Mouse (Mus musculus): ENCODE results near the gene Hip1. TPM values are rescaled to one million over a fixed set of nuclear protein-coding genes. Genes with fewer than 3 reads are reported as not detected.

Gene Hip1
- polyA plus RNA-seq, 1 experiment from 2014 or later, result 33.7 TPM

DNA sequence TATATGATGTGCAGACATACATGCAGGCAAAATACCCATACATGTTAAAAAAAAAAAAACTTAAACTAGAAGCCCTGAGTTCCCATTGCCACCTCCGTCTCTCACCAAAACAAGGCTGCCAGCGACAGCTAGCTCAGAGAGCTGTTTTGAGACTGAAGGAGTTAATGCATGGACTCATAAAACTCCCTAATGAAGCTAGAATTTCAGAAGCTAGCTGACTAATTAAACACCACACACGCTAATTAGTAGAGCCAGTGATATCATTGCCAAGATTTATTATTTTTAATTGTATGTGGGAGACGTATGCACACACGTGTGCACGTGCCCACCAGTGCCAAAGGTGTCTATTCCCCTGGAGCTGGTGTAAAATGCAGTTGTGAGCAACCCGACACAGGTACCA, 42.0 kb downstream of the Hip1 start:
- Histone ChIP-seq H3K36me3 (no peaks in the 10 kb centered on the region), H3K27ac (no peak overlapping the region), H3K9ac (no peak overlapping the region), H3K4me1 (peaks cover 8% of the 10 kb centered on the region), H3K4me3 (no peak overlapping the region), H3K27me3 (no peaks in the 10 kb centered on the region), H3K4me2 (no peak overlapping the region), H3K9me3 (no peaks in the 10 kb centered on the region)
- 84% methylated on average over 7 of the region's 7 CpGs for WGBS
- no peak for ATAC-seq (ENCODE audit: borderline replicate concordance, extremely low read depth, low FRiP score, low TSS enrichment)

- H3K9me3 ChIP-seq, result no peaks in the 10 kb centered on the region
- WGBS, result 84% methylated on average over 8 of the region's 8 CpGs
- H3K27me3 ChIP-seq, result no peaks in the 10 kb centered on the region
- no peak overlapping the region for H3K9ac ChIP-seq
- no peak overlapping the region for H3K27ac ChIP-seq
- H3K36me3 ChIP-seq, result no peaks in the 10 kb centered on the region
- H3K4me2 ChIP-seq, result no peak overlapping the region
- H3K4me3 ChIP-seq, result no peak overlapping the region
- no peaks in the 10 kb centered on the region for H3K4me1 ChIP-seq
- ATAC-seq (ENCODE audit: borderline replicate concordance, extremely low read depth, low FRiP score, low TSS enrichment), result no peak
These were observed 42.9 kb downstream of the Hip1 start for GRCm38 (mm10) chr5:135502027-135502426.

- H3K4me3 ChIP-seq, result no peak overlapping the region
- no peaks in the 10 kb centered on the region for H3K36me3 ChIP-seq
- no peak overlapping the region for H3K27ac ChIP-seq
- no peak overlapping the region for H3K4me2 ChIP-seq
- no peak for ATAC-seq (ENCODE audit: borderline replicate concordance, extremely low read depth, low FRiP score, low TSS enrichment)
- H3K4me1 ChIP-seq, result no peaks in the 10 kb centered on the region
- H3K27me3 ChIP-seq, result no peaks in the 10 kb centered on the region
- no peaks in the 10 kb centered on the region for H3K9me3 ChIP-seq
- no peak overlapping the region for H3K9ac ChIP-seq
- 65% methylated on average over 3 of the region's 3 CpGs for WGBS
These were observed 46.0 kb downstream of the Hip1 start for GRCm38 (mm10) chr5:135498914-135499313.

DNA sequence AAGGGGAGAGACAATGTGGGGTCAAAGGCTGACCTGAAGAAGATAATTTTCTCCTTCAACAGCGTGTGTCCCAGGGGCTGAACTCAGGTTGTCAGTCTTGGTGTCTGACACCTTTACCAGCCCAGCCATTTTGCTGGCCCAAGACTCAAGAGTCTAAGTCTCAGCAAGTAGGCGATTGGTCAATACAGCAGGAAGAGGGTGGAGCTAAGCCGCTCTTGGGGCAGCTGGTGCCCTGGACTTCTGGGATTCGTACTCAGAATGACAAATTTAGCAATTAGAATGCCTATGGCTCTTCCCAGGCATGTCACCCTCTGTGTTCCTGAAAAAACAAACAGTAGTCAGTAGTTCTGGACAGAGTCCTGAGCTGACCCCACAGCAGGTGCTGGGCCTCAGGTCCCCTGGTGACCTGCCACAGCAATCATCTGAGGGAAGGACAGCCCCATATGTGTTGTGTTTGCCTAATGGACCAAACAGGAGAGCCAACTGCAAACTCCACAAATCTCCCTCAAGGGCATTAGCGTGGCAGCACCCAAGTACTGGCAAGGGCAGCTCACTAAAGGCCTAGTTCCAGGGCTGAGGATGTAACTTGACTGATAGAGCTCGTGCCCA, 47.5 kb downstream of the Hip1 start:
- H3K4me3 ChIP-seq, result no peak overlapping the region
- H3K4me2 ChIP-seq, result no peak overlapping the region
- H3K36me3 ChIP-seq, result no peaks in the 10 kb centered on the region
- H3K27ac ChIP-seq, result no peak overlapping the region
- no peaks in the 10 kb centered on the region for H3K9me3 ChIP-seq
- H3K27me3 ChIP-seq, result no peaks in the 10 kb centered on the region
- no peak for ATAC-seq (ENCODE audit: borderline replicate concordance, extremely low read depth, low FRiP score, low TSS enrichment)
- H3K4me1 ChIP-seq, result no peaks in the 10 kb centered on the region
- WGBS, result 60% methylated on average over 6 of the region's 6 CpGs
- H3K9ac ChIP-seq, result no peak overlapping the region

DNA sequence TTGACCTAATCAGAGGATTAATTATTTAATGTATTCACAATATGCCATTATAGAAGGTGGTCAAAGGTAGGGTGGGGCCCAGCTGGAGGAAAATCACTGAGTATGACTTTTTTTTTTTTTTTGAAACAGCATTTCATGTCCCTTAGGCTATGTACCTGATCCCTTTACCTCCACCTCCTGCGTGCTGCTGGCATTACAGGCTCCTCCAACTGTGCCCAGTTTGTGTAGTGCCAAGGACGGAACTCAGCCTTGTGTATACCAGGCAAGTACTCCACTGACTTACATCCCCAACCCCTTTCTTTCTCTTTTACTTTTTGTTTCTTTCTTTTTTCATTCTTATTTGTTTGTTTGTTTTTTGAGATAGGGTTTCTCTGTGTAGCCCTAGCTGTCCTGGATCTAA, 48.4 kb downstream of the Hip1 start:
- no peak overlapping the region for H3K4me3 ChIP-seq
- no peaks in the 10 kb centered on the region for H3K9me3 ChIP-seq
- no peak overlapping the region for H3K9ac ChIP-seq
- no peaks in the 10 kb centered on the region for H3K27me3 ChIP-seq
- H3K36me3 ChIP-seq, result no peaks in the 10 kb centered on the region
- no peak for ATAC-seq (ENCODE audit: borderline replicate concordance, extremely low read depth, low FRiP score, low TSS enrichment)
- H3K4me2 ChIP-seq, result no peak overlapping the region
- no peaks in the 10 kb centered on the region for H3K4me1 ChIP-seq
- no peak overlapping the region for H3K27ac ChIP-seq
- WGBS, result 84% methylated on average over 2 of the region's 2 CpGs

GRCm38 (mm10) chr5:135495471-135495870, 49.4 kb downstream of the Hip1 start:
- no peak overlapping the region for H3K4me2 ChIP-seq
- H3K4me1 ChIP-seq, result no peaks in the 10 kb centered on the region
- H3K4me3 ChIP-seq, result no peak overlapping the region
- ATAC-seq (ENCODE audit: borderline replicate concordance, extremely low read depth, low FRiP score, low TSS enrichment), result no peak
- no peak overlapping the region for H3K27ac ChIP-seq
- no peaks in the 10 kb centered on the region for H3K27me3 ChIP-seq
- H3K9me3 ChIP-seq, result no peaks in the 10 kb centered on the region
- 84% methylated on average over 8 of the region's 8 CpGs for WGBS
- H3K36me3 ChIP-seq, result no peaks in the 10 kb centered on the region
- H3K9ac ChIP-seq, result no peak overlapping the region

DNA sequence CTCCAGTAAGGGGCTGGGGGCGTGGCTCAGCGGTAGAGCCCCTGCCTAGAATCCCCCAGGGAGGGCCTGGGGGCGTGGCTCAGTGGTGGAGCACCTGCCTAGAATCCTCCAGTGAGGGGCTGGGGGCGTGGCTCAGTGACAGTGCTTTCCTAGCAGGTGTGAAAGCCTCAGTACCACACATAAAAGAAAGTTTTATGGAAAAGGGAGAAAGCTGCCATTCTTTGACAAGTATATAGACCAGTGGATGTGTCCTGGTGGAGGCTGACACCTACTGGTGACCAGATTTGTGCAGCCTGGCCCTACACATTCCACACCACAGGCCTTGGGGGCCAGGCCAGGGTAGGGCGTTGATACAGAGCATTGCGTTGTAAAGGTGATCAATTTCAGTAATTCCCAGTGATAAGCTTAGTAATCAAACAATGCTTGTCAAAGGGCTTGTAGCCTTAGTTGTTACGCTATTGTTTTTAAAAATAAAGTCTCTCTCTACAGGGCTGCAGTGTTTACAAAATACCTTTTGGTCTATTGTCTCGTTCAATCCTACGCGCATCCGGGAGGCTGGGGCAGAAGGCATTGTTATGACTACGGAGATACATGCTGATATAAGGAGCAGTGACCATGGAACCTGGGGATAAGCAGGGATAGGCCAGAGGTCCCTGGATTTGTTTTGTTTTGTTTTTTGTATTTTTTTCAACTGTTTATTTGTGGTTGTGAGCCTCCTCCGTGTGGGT, 50.6 kb downstream of the Hip1 start:
- H3K36me3 ChIP-seq, result no peaks in the 10 kb centered on the region
- no peaks in the 10 kb centered on the region for H3K9me3 ChIP-seq
- H3K4me3 ChIP-seq, result no peak overlapping the region
- WGBS, result 76% methylated on average over 13 of the region's 13 CpGs
- no peaks in the 10 kb centered on the region for H3K27me3 ChIP-seq
- peak; percentile 60; the same call in 1 of the 2 replicates for ATAC-seq (ENCODE audit: borderline replicate concordance, extremely low read depth, low FRiP score, low TSS enrichment)
- H3K4me1 ChIP-seq, result peaks cover 8% of the 10 kb centered on the region; the same call in 1 of the 2 replicates
- H3K27ac ChIP-seq, result no peak overlapping the region
- no peak overlapping the region for H3K9ac ChIP-seq
- no peak overlapping the region for H3K4me2 ChIP-seq

- H3K4me3 ChIP-seq, result no peak overlapping the region
These were observed 51.8 kb downstream of the Hip1 start for GRCm38 (mm10) chr5:135493095-135493494.

DNA sequence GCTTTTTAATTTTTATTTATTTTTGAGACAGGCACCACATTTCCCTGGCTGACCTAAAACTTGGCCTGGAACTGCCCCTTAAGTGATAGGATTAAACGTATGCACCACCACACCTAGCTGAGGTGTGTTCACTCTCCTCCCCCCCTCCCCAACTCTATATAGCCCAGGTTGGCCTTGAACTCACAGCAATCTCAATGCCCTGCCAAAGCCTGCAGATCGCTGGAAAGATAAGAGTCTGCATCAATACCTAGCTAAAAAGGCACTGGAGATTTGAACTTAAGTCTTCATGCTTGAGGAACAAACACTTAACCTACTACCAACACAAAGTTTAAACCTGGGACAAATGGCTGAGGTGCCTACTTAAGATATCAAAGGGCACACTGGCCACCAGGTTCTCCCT, 52.8 kb downstream of the Hip1 start:
- no peaks in the 10 kb centered on the region for H3K9me3 ChIP-seq
- H3K4me3 ChIP-seq, result no peak overlapping the region
- H3K36me3 ChIP-seq, result no peaks in the 10 kb centered on the region
- H3K9ac ChIP-seq, result no peak overlapping the region
- H3K4me2 ChIP-seq, result no peak overlapping the region
- H3K27me3 ChIP-seq, result no peaks in the 10 kb centered on the region
- peaks cover 22% of the 10 kb centered on the region for H3K4me1 ChIP-seq
- H3K27ac ChIP-seq, result no peak overlapping the region
- no peak for ATAC-seq (ENCODE audit: borderline replicate concordance, extremely low read depth, low FRiP score, low TSS enrichment)
- 85% methylated on average over 2 of the region's 2 CpGs for WGBS

More at GRCm38 (mm10) chr5:135493095-135493494, 51.8 kb downstream of the Hip1 start:
- Histone ChIP-seq H3K9me3 (no peaks in the 10 kb centered on the region), H3K36me3 (no peaks in the 10 kb centered on the region), H3K27me3 (no peaks in the 10 kb centered on the region), H3K27ac (no peak overlapping the region), H3K4me2 (no peak overlapping the region), H3K4me1 (peaks cover 13% of the 10 kb centered on the region), H3K9ac (no peak overlapping the region)
- ATAC-seq (ENCODE audit: borderline replicate concordance, extremely low read depth, low FRiP score, low TSS enrichment), result no peak
- WGBS, result 72% methylated on average over 3 of the region's 3 CpGs

GRCm38 (mm10) chr5:135489695-135490294, 55.1 kb downstream of the Hip1 start:
- H3K9ac ChIP-seq, result peak overlapping the region; percentile 69; the same call in 1 of the 2 replicates

GRCm38 (mm10) chr5:135488881-135489694, 55.8 kb downstream of the Hip1 start:
- peaks cover 27% of the 10 kb centered on the region for H3K4me1 ChIP-seq
- peak; percentile 85 for ATAC-seq (ENCODE audit: borderline replicate concordance, extremely low read depth, low FRiP score, low TSS enrichment)
- peak overlapping the region; percentile 69 for H3K4me3 ChIP-seq
- H3K27me3 ChIP-seq, result no peaks in the 10 kb centered on the region
- H3K36me3 ChIP-seq, result no peaks in the 10 kb centered on the region
- peak overlapping the region; percentile 69 for H3K9ac ChIP-seq
- WGBS, result 1% methylated on average over 52 of the region's 59 CpGs
- H3K27ac ChIP-seq, result peak overlapping the region; percentile 88
- peak overlapping the region; percentile 93 for H3K4me2 ChIP-seq
- no peaks in the 10 kb centered on the region for H3K9me3 ChIP-seq

More at GRCm38 (mm10) chr5:135489695-135490294, 55.1 kb downstream of the Hip1 start:
- Histone ChIP-seq H3K36me3 (no peaks in the 10 kb centered on the region), H3K27ac (peak overlapping the region; percentile 88), H3K27me3 (no peaks in the 10 kb centered on the region), H3K4me1 (peaks cover 27% of the 10 kb centered on the region), H3K9me3 (no peaks in the 10 kb centered on the region), H3K4me3 (peak overlapping the region; percentile 69), H3K4me2 (peak overlapping the region; percentile 93)
- ATAC-seq (ENCODE audit: borderline replicate concordance, extremely low read depth, low FRiP score, low TSS enrichment), result no peak
- WGBS, result 8% methylated on average over 14 of the region's 14 CpGs

Data from lung, embryonic 15.5 days (tissue).